Mouse (Mus musculus): ENCODE data around the gene Focad. TPM values are rescaled to one million over a fixed set of nuclear protein-coding genes. Genes with fewer than 3 reads are reported as not detected.

The Focad gene
- total RNA-seq, 2 experiments from 2014 or later, result 45.8 to 57.9 TPM

- intact Hi-C loops (cut with DNase I), result loop anchor here (10.0 kb wide), 1 partner anchor 412 kb away; no protein-coding TSS in a partner anchor
- peak in 1 of 2 experiments; percentile 14 for DNase-seq (ENCODE audit: low spot score in 2 of 2)
Observed at GRCm38 (mm10) chr4:88196500-88196912, 102.1 kb downstream of the Focad start.

GRCm38 (mm10) chr4:88197244-88197643 is 102.8 kb downstream of the Focad start:
- no peak for DNase-seq (ENCODE audit: low spot score in 2 of 2)
- intact Hi-C loops (cut with DNase I), result loop anchor here (10.0 kb wide), 1 partner anchor 412 kb away; no protein-coding TSS in a partner anchor

GRCm38 (mm10) chr4:88199186-88199585 is 104.8 kb downstream of the Focad start:
- intact Hi-C loops (cut with DNase I), result loop anchor here (10.0 kb wide), 1 partner anchor 414 kb away; no protein-coding TSS in a partner anchor
- no peak for DNase-seq (ENCODE audit: low spot score in 2 of 2)

GRCm38 (mm10) chr4:88201047-88201446 is 106.6 kb downstream of the Focad start:
- intact Hi-C loops (cut with DNase I), result no loop called here
- no peak for DNase-seq (ENCODE audit: low spot score in 2 of 2)

- intact Hi-C loops (cut with DNase I), result no loop called here
- DNase-seq (ENCODE audit: low spot score in 2 of 2), result no peak
Observed at GRCm38 (mm10) chr4:88208676-88209075, 114.2 kb downstream of the Focad start.

GRCm38 (mm10) chr4:88209351-88209814 is 115.0 kb downstream of the Focad start:
- DNase-seq (ENCODE audit: low spot score in 2 of 2), result peak; percentile 56 to 83
- intact Hi-C loops (cut with DNase I), result no loop called here

- intact Hi-C loops (cut with DNase I), result no loop called here
Observed at GRCm38 (mm10) chr4:88210602-88211001, 116.2 kb downstream of the Focad start.

GRCm38 (mm10) chr4:88211200-88211885 is 116.9 kb downstream of the Focad start:
- intact Hi-C loops (cut with DNase I), result no loop called here
- peak; percentile 24 to 58 for DNase-seq (ENCODE audit: low spot score in 2 of 2)

More at GRCm38 (mm10) chr4:88210602-88211001, 116.2 kb downstream of the Focad start:
- DNase-seq (ENCODE audit: low spot score in 2 of 2), result no peak

- intact Hi-C loops (cut with DNase I), result no loop called here
- peak in 1 of 2 experiments; percentile 40 for DNase-seq (ENCODE audit: low spot score in 2 of 2)
Observed at GRCm38 (mm10) chr4:88213895-88214294, 119.5 kb downstream of the Focad start.

- intact Hi-C loops (cut with DNase I), result no loop called here
- no peak for DNase-seq (ENCODE audit: low spot score in 2 of 2)
Observed at GRCm38 (mm10) chr4:88218286-88218685, 123.9 kb downstream of the Focad start.

GRCm38 (mm10) chr4:88218797-88219196 is 124.4 kb downstream of the Focad start:
- no peak for DNase-seq (ENCODE audit: low spot score in 2 of 2)

GRCm38 (mm10) chr4:88231375-88231774 is 136.9 kb downstream of the Focad start:
- no peak for DNase-seq (ENCODE audit: low spot score in 2 of 2)
- intact Hi-C loops (cut with DNase I), result no loop called here

More at GRCm38 (mm10) chr4:88218797-88219196, 124.4 kb downstream of the Focad start:
- intact Hi-C loops (cut with DNase I), result no loop called here

- intact Hi-C loops (cut with DNase I), result loop anchor here (5.0 kb wide), 1 partner anchor 204 kb away; the partner anchor contains the start of gene Mllt3
- DNase-seq (ENCODE audit: low spot score in 2 of 2), result no peak
Observed at GRCm38 (mm10) chr4:88235941-88236340, 141.5 kb downstream of the Focad start.

- intact Hi-C loops (cut with DNase I), result loop anchor here (5.0 kb wide), 1 partner anchor 205 kb away; the partner anchor contains the start of gene Mllt3
- no peak for DNase-seq (ENCODE audit: low spot score in 2 of 2)
Observed at GRCm38 (mm10) chr4:88236926-88237756, 142.7 kb downstream of the Focad start.

- DNase-seq (ENCODE audit: low spot score in 2 of 2), result peak in 1 of 2 experiments; percentile 28
- intact Hi-C loops (cut with DNase I), result loop anchor here (5.0 kb wide), 1 partner anchor 206 kb away; the partner anchor contains the start of gene Mllt3
Observed at GRCm38 (mm10) chr4:88238351-88238750, 143.9 kb downstream of the Focad start.

- intact Hi-C loops (cut with DNase I), result no loop called here
- DNase-seq (ENCODE audit: low spot score in 2 of 2), result no peak
Observed at GRCm38 (mm10) chr4:88243834-88244233, 149.4 kb downstream of the Focad start.

- intact Hi-C loops (cut with DNase I), result no loop called here
- DNase-seq (ENCODE audit: low spot score in 2 of 2), result no peak
Observed at GRCm38 (mm10) chr4:88245494-88245893, 151.1 kb downstream of the Focad start.

GRCm38 (mm10) chr4:88261349-88261748 is 166.9 kb downstream of the Focad start:
- no peak for DNase-seq (ENCODE audit: low spot score in 2 of 2)
- intact Hi-C loops (cut with DNase I), result no loop called here

- intact Hi-C loops (cut with DNase I), result no loop called here
- DNase-seq (ENCODE audit: low spot score in 2 of 2), result peak; percentile 17 to 55
Observed at GRCm38 (mm10) chr4:88264536-88264935, 170.1 kb downstream of the Focad start.

- intact Hi-C loops (cut with DNase I), result no loop called here
- no peak for DNase-seq (ENCODE audit: low spot score in 2 of 2)
Observed at GRCm38 (mm10) chr4:88270408-88271067, 176.1 kb downstream of the Focad start.
